Mouse (Mus musculus) forebrain, embryonic 10.5 days (tissue): ENCODE measurements at regions not wholly inside any gene's neighbourhood (a gene's known extent, or its start where the extent isn't known, plus 50 kb on each side); places are given as distances from the start of the nearest gene placed in this dataset.

Experiments
- DNase-seq: peaks from one replicate; pipeline ENCODE4 v3.0.0-alpha.2; 2017; ENCODE audit warnings: low spot score; ENCODE audit errors: extremely low spot score
- H3K27ac ChIP-seq: fragments of 300-500 bp; sonication (generic); 2 replicates; pipeline ENCODE4 v1.5.1; 2016; ENCODE audit warnings: mild to moderate bottlenecking
- H3K27me3 ChIP-seq: fragments of 300-500 bp; sonication (generic); 2 replicates; pipeline ENCODE4 v1.6.1; 2016; ENCODE audit warnings: mild to moderate bottlenecking; ENCODE audit not compliant: poor library complexity, severe bottlenecking
- H3K36me3 ChIP-seq: fragments of 300-500 bp; sonication (generic); replicated peaks from 2 replicates; pipeline ENCODE4 v1.6.1; 2016; ENCODE audit warnings: mild to moderate bottlenecking, moderate library complexity
- H3K4me1 ChIP-seq: fragments of 300-500 bp; sonication (generic); 2 replicates; pipeline ENCODE4 v1.6.1; 2016
- H3K4me3 ChIP-seq: fragments of 300-500 bp; sonication (generic); 2 replicates; pipeline ENCODE4 v1.5.1; 2016; ENCODE audit warnings: mild to moderate bottlenecking, moderate library complexity
- H3K9me3 ChIP-seq: fragments of 300-500 bp; sonication (generic); 2 replicates; pipeline ENCODE4 v1.6.1; 2016; ENCODE audit warnings: mild to moderate bottlenecking, moderate library complexity
- WGBS: fragments of 180-500 bp; shearing (Covaris S2); methylation state at CpG from one replicate; pipeline ENCODE4 v1.1.7; 2016; 5-methylcytosine and 5-hydroxymethylcytosine counted together

GRCm38 (mm10) chr8:6989359-6990095, 1671.5 kb downstream of the Efnb2 start:
- WGBS: 91% methylated on average over 3 of the region's 3 CpGs
- Histone ChIP-seq H3K36me3 (no peaks in the 10 kb centered on the region), H3K27me3 (no peaks in the 10 kb centered on the region), H3K27ac (no peak overlapping the region), H3K4me3 (no peak overlapping the region), H3K4me1 (no peaks in the 10 kb centered on the region), H3K9me3 (no peaks in the 10 kb centered on the region)
- DNase-seq: no peak

- no peak overlapping the region for H3K27ac ChIP-seq
- H3K4me3 ChIP-seq: no peak overlapping the region
- no peaks in the 10 kb centered on the region for H3K27me3 ChIP-seq
- H3K4me1 ChIP-seq: no peaks in the 10 kb centered on the region
- no peaks in the 10 kb centered on the region for H3K36me3 ChIP-seq
- no peak for DNase-seq
- no peaks in the 10 kb centered on the region for H3K9me3 ChIP-seq
These were observed 1687.1 kb downstream of the Efnb2 start for GRCm38 (mm10) chr8:6973961-6974360.

GRCm38 (mm10) chr8:6963006-6963799, 1697.8 kb downstream of the Efnb2 start:
- H3K9me3 ChIP-seq: no peaks in the 10 kb centered on the region
- WGBS: 87% methylated on average over 4 of the region's 4 CpGs
- no peak for DNase-seq

GRCm38 (mm10) chr8:6958086-6958485, 1703.0 kb downstream of the Efnb2 start:
- no peak overlapping the region for H3K4me3 ChIP-seq
- no peaks in the 10 kb centered on the region for H3K9me3 ChIP-seq
- no peak for DNase-seq
- H3K4me1 ChIP-seq: no peaks in the 10 kb centered on the region
- no peaks in the 10 kb centered on the region for H3K27me3 ChIP-seq
- WGBS: 90% methylated on average over 5 of the region's 5 CpGs
- H3K27ac ChIP-seq: no peak overlapping the region
- H3K36me3 ChIP-seq: no peaks in the 10 kb centered on the region

More at GRCm38 (mm10) chr8:6963006-6963799, 1697.8 kb downstream of the Efnb2 start:
- no peaks in the 10 kb centered on the region for H3K4me1 ChIP-seq
- H3K4me3 ChIP-seq: no peak overlapping the region
- H3K36me3 ChIP-seq: no peaks in the 10 kb centered on the region
- H3K27me3 ChIP-seq: no peaks in the 10 kb centered on the region
- no peak overlapping the region for H3K27ac ChIP-seq

GRCm38 (mm10) chr8:6954251-6954650, 1706.8 kb downstream of the Efnb2 start:
- Histone ChIP-seq H3K4me3 (no peak overlapping the region), H3K4me1 (no peaks in the 10 kb centered on the region), H3K36me3 (no peaks in the 10 kb centered on the region), H3K27ac (no peak overlapping the region), H3K27me3 (no peaks in the 10 kb centered on the region), H3K9me3 (no peaks in the 10 kb centered on the region)
- no peak for DNase-seq
- 58% methylated on average over 7 of the region's 7 CpGs for WGBS

- H3K4me3 ChIP-seq: no peak overlapping the region
- H3K9me3 ChIP-seq: no peaks in the 10 kb centered on the region
- peaks cover 9% of the 10 kb centered on the region for H3K27me3 ChIP-seq
- H3K36me3 ChIP-seq: no peaks in the 10 kb centered on the region
- H3K4me1 ChIP-seq: no peaks in the 10 kb centered on the region
- WGBS: 89% methylated on average over 1 of the region's 1 CpGs
- no peak overlapping the region for H3K27ac ChIP-seq
- no peak for DNase-seq
These were observed 1738.6 kb downstream of the Efnb2 start for GRCm38 (mm10) chr8:6922467-6922866.

- Histone ChIP-seq H3K27me3 (no peaks in the 10 kb centered on the region), H3K27ac (no peak overlapping the region), H3K36me3 (no peaks in the 10 kb centered on the region), H3K9me3 (no peaks in the 10 kb centered on the region), H3K4me1 (no peaks in the 10 kb centered on the region), H3K4me3 (no peak overlapping the region)
- no peak for DNase-seq
- 84% methylated on average over 3 of the region's 3 CpGs for WGBS
These were observed 1753.4 kb downstream of the Efnb2 start for GRCm38 (mm10) chr8:6907682-6908081.

- Histone ChIP-seq H3K4me1 (no peaks in the 10 kb centered on the region), H3K4me3 (no peak overlapping the region), H3K27me3 (no peaks in the 10 kb centered on the region), H3K9me3 (no peaks in the 10 kb centered on the region), H3K27ac (no peak overlapping the region), H3K36me3 (no peaks in the 10 kb centered on the region)
- WGBS: 89% methylated on average over 1 of the region's 1 CpGs
- no peak for DNase-seq
These were observed 1769.6 kb downstream of the Efnb2 start for GRCm38 (mm10) chr8:6891456-6891855.

GRCm38 (mm10) chr8:6886779-6887402, 1774.2 kb downstream of the Efnb2 start:
- 87% methylated on average over 5 of the region's 5 CpGs for WGBS

GRCm38 (mm10) chr8:6884828-6885227, 1776.2 kb downstream of the Efnb2 start:
- no peak for DNase-seq
- H3K27ac ChIP-seq: no peak overlapping the region
- no peaks in the 10 kb centered on the region for H3K36me3 ChIP-seq
- no peak overlapping the region for H3K4me3 ChIP-seq
- no peaks in the 10 kb centered on the region for H3K4me1 ChIP-seq
- H3K27me3 ChIP-seq: no peaks in the 10 kb centered on the region
- no peaks in the 10 kb centered on the region for H3K9me3 ChIP-seq

More at GRCm38 (mm10) chr8:6886779-6887402, 1774.2 kb downstream of the Efnb2 start:
- Histone ChIP-seq H3K9me3 (no peaks in the 10 kb centered on the region), H3K27me3 (no peaks in the 10 kb centered on the region), H3K27ac (no peak overlapping the region), H3K36me3 (no peaks in the 10 kb centered on the region), H3K4me1 (no peaks in the 10 kb centered on the region), H3K4me3 (no peak overlapping the region)
- DNase-seq: no peak

GRCm38 (mm10) chr8:6882626-6883025, 1777.5 kb upstream of the Slc10a2 start:
- Histone ChIP-seq H3K36me3 (no peaks in the 10 kb centered on the region), H3K27ac (no peak overlapping the region), H3K27me3 (no peaks in the 10 kb centered on the region), H3K9me3 (no peaks in the 10 kb centered on the region), H3K4me1 (no peaks in the 10 kb centered on the region), H3K4me3 (no peak overlapping the region)
- no peak for DNase-seq
- WGBS: 90% methylated on average over 4 of the region's 4 CpGs
